Mouse (Mus musculus) layer of hippocampus, adult 2 months (tissue): Measurements from ENCODE around the gene Prm1. TPM values are rescaled to one million over a fixed set of nuclear protein-coding genes. Genes with fewer than 3 reads are reported as not detected.
"Not testable (repeated sequence)": the region's sequence is repeated elsewhere in the genome, so short reads cannot be mapped to it uniquely, and the experiment has no call there.

Experiments used
- DNase-seq, 2 experiments: peaks; one replicate each; pipeline ENCODE4 v3.0.0; 2022; ENCODE audit warnings: low spot score in 2 of 2
- H3K27ac ChIP-seq: fragments of 200-600 bp; 2 replicates; pipeline ENCODE4 v1.8.1; 2022
- H3K4me3 ChIP-seq: fragments of 200-600 bp; 2 replicates; pipeline ENCODE4 v1.8.1; 2022; ENCODE audit warnings: mild to moderate bottlenecking
- CTCF ChIP-seq: fragments of 200-600 bp; conservative IDR thresholded peaks from 2 replicates; pipeline ENCODE4 v1.8.1; 2022; ENCODE audit warnings: antibody characterized with exemption, mild to moderate bottlenecking, moderate library complexity
- long read RNA-seq, 2 experiments: library from polyadenylated mRNA; stranded (forward); transcript quantifications; one replicate each; pipeline ENCODE4 v2.0.0; 2021; ENCODE audit warnings: borderline mapping rate in 2 of 2
- total RNA-seq, 2 experiments: library from RNA; stranded (reverse); gene quantifications; 2 replicates each; pipeline ENCODE4 v1.2.3; 2021

Prm1 gene
- not detected for total RNA-seq
- long read RNA-seq, experiment 1 = 0 reads
- long read RNA-seq, experiment 2 = 0 reads

GRCm38 (mm10) chr16:10805789-10806527, at the start of gene Prm1:
Prm1 (minus strand) TSS chr16:10805839.
- no peak for DNase-seq
- Histone ChIP-seq H3K27ac (no peak within 1 kb of the TSS), H3K4me3 (no peak within 1 kb of the TSS)
- TF ChIP-seq CTCF = no peak

DNA sequence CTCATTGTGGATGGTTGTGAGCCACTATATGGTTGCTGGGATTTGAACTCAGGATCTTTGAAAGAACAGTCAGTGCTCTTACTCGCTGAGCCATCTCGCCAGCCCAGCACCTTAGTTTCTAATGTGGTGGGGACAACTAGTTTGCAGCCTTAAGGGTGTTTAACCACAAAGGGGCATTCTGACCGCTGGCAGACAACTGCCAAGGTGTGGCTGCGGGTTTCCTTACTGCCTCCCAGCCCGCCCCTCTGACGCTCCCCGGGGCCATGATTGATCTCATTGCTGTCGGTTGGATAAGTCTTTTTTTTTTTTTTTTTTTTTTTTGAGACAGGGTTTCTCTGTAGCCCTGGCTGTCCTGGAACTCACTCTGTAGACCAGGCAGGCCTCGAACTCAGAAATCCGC, 46.6 kb upstream of the Prm1 start:
- H3K27ac ChIP-seq, H3K4me3 ChIP-seq, DNase-seq: not testable (repeated sequence)

GRCm38 (mm10) chr16:10850905-10851304, 45.3 kb upstream of the Prm1 start:
- H3K4me3 ChIP-seq = no peak overlapping the region
- DNase-seq = no peak
- 0 out of 2 replicates have a peak overlapping the region, but pooled peaks have one; percentile 5 for H3K27ac ChIP-seq
- TF ChIP-seq CTCF = no peak

DNA sequence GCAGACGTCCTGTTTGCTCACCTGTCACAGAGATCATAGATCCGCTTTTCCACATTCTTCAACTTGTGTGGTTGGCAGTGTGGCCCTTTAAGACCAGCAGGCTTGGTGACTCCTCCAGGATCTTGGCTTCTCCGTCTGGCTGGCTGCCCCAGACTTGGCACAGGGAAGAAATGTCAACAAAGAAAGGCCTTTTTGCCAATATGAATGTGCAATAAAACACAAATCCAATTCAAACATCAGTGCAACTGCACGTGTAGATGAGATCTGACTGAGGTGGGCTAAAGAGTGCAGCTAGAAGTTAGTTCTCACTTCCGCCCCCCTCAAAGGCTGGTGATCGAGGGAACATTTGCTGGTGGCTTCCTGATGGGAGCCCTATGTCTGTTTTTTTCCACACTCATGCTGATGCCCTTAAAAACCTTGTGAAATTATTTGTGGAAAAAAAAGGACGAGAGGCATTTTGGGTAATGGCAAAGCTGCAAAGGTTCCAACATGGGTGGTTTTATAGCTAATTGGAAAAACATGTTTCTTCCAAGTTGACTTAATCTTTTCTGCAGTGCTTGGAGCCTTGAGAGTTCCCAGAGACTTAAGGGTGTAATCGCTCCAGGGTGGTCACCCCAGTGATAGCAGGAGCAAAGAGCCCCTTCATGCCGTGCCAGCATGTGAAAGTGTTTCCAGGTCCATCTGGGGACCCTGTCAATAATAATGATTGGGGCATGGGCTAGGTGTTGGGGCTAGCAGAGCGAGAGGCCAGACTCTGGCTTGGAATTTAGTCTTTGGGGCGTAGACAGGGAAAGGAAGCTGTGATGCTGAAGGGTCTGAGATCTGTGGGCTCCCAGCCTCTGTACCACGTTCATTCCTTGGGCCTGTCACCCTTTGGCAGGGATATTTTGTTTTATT, 44.6 kb upstream of the Prm1 start:
- TF ChIP-seq CTCF = 0 out of 2 replicates have a peak, but pooled peaks have one; percentile 6
- peak; percentile 42 to 52 for DNase-seq
- Histone ChIP-seq H3K27ac (peak overlapping the region; percentile 5; the same call in 1 of the 2 replicates), H3K4me3 (no peak overlapping the region)

- peak; percentile 86 for TF ChIP-seq CTCF
- H3K4me3 ChIP-seq = no peak overlapping the region
- DNase-seq = peak; percentile 37 to 66
- no peak overlapping the region for H3K27ac ChIP-seq
Measured at GRCm38 (mm10) chr16:10846503-10846902, 40.9 kb upstream of the Prm1 start.

GRCm38 (mm10) chr16:10845952-10846351, 40.3 kb upstream of the Prm1 start:
- H3K27ac ChIP-seq = no peak overlapping the region
- DNase-seq = no peak
- H3K4me3 ChIP-seq = no peak overlapping the region
- no peak for TF ChIP-seq CTCF

DNA sequence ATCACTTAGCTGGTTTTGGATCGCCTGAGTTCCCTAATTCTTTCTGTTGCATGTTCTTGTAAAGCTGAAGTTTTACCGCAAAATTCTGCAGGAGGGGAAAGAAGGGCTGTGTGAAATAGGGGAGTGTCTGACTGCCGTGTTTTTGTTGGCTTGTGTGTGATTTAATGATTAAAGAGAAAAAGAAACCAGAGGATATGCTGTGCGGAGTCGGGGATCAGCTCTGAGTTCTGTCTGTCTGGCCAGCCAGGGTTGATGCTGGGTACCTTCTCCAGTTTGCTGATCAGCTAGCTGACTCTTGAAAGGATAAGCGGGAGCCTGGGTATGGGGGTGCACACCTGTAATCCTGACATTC, 38.7 kb upstream of the Prm1 start:
- no peak for DNase-seq
- Histone ChIP-seq H3K4me3 (peak overlapping the region; percentile 29; the same call in 1 of the 2 replicates), H3K27ac (no peak overlapping the region)
- TF ChIP-seq CTCF = no peak

- Histone ChIP-seq H3K27ac (no peak overlapping the region), H3K4me3 (peak overlapping the region; percentile 29; the same call in 1 of the 2 replicates)
- no peak for TF ChIP-seq CTCF
- DNase-seq = no peak
Measured at GRCm38 (mm10) chr16:10843486-10844318, 38.1 kb upstream of the Prm1 start.

GRCm38 (mm10) chr16:10842282-10842855, 36.7 kb upstream of the Prm1 start:
- DNase-seq = no peak
- Histone ChIP-seq H3K4me3 (no peak overlapping the region), H3K27ac (no peak overlapping the region)
- TF ChIP-seq CTCF = no peak

- DNase-seq = no peak
- TF ChIP-seq CTCF = no peak
- Histone ChIP-seq H3K4me3 (no peak overlapping the region), H3K27ac (no peak overlapping the region)
Measured at GRCm38 (mm10) chr16:10840018-10840417, 34.4 kb upstream of the Prm1 start.

DNA sequence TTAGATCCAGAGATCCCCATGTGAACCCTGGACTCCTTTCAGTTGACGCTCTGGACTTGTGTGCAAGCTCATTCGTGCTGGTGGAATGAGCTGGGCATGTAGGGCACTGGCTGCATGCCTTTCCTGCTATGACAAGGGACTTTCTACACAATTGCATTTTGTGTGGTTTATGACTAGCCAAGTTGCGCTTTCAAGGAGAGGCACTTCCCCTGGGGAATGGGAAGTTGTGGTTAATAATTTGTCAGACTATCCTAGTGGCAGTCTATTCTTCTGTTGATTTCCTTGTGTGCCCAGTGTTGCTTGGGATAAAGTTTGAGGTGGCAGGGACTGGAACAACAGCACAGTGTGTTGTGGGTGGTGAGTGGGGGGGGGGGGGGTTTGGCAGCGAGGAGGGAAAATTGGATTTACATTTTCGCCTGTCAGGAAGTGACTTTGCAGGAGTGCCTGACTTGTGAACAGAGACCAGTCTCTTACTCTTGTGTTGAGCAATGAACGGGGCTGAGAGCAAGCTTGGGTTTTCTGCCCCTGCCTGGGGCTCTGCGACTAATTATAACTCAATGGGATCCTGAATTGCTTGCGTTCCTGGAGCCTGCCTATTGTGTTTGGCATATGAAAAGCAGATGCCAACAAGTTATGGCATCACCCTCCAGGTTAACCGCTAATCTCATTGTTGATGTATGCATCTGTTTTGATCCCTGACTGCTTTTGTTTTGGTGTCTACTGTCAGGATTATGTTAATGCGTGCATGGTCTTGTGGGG, 33.0 kb upstream of the Prm1 start:
- H3K27ac ChIP-seq = no peak overlapping the region
- H3K4me3 ChIP-seq = no peak overlapping the region
- no peak for DNase-seq
- TF ChIP-seq CTCF = no peak

DNA sequence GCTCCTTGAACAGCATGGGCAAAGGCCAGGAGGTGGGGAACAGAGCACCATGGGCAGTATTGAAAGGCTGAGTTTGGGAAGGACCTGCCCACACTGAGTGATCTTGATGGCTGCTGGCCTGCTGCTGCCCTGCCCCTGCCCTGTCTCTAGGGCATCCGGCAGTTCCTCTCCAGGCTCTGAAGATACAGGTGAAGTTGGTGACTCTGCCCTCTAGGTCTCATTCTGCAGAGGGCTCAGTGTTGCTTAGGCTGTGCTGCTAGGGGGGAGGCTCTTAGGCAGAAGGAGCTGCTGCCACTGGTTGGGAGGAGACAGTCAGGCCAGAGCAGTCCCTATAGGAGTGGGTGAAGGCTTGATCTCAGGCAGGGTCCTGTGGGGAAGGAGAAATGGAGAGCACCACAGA, 32.3 kb upstream of the Prm1 start:
- no peak for DNase-seq
- TF ChIP-seq CTCF = no peak

More for the DNA sequence above, 32.3 kb upstream of the Prm1 start:
- Histone ChIP-seq H3K27ac (no peak overlapping the region), H3K4me3 (no peak overlapping the region)
